Mouse (Mus musculus): ENCODE results near the gene Slc37a4.
"Not testable (repeated sequence)": the region's sequence is repeated elsewhere in the genome, so short reads cannot be mapped to it uniquely, and the experiment has no call there.

The Slc37a4 gene

DNA sequence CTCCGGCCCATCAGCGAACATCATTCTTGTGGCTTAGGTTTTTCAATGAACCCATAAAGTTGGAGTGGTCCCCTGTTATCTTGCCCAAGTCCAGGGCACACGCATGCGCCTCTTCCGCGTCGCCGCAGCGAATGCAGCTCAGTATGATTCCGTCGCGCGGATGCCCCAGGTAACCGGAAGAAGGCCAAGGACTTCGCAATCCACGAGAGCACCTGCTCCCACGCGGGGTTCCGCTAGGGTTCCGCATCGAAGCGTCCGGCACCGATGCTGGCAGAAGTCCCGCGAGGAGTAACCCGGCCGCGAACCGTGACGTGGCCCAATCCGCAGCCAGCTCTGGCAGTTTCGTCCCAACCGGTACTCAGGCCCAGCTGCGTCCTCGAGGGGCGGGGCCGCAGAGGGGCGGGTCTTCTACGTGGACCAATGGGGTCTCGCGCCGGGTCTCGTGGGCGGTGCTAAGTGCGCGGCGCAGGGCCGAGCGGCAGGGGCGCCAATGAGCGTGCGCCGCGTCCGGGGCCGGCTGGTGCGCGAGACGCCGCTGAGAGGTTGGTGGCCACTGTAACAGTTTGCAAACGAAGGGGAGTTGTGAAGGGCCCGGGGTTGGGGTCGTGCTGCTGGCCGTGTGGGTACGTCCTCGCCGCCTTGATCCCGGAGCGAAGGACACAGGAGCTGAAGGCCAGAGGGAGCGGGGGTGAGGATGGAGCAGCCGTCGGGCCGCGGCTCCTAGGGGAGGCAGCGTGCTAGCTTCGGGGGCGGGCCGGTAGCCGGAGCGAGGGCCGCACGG, 17.4 kb upstream of the Slc37a4 start, which contains the start of gene Hyou1:
TSS of gene Hyou1 (plus strand) at position 437 of the 781 bp plus-strand sequence.
- peak; percentile 99 for DNase-seq (ENCODE audit: low read depth, low spot score)
- H3K27me3 ChIP-seq (ENCODE audit: control insufficient read depth, insufficient read depth, low read length, poor library complexity, severe bottlenecking) = no peaks in the 10 kb centered on the region
- H3K36me3 ChIP-seq (ENCODE audit: control insufficient read depth, insufficient read depth, low read length, poor library complexity, severe bottlenecking) = peaks cover 8% of the 10 kb centered on the region

DNA sequence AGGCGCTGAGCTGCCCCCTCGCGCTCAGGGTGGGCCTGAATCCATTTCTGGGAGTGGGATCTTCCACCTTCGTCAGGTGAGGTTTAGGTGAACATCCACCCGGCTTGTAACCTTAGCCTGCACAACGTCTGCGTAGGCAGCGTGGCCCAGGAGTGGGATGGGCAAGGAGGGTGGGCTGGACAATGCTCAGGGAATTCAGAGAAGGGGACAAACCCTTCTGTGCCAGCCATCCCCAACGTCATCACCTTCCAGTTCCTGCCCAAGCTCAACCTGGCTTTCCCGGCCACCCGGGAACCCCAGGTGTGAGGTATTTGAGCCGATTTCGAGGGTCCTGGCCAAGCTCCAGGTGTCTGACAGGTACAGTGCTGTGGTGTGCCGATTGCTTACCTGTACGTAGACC, 16.8 kb upstream of the Slc37a4 start:
- no peaks in the 10 kb centered on the region for H3K27me3 ChIP-seq (ENCODE audit: control insufficient read depth, insufficient read depth, low read length, poor library complexity, severe bottlenecking)
- H3K36me3 ChIP-seq (ENCODE audit: control insufficient read depth, insufficient read depth, low read length, poor library complexity, severe bottlenecking) = peaks cover 9% of the 10 kb centered on the region
- DNase-seq (ENCODE audit: low read depth, low spot score) = no peak

DNA sequence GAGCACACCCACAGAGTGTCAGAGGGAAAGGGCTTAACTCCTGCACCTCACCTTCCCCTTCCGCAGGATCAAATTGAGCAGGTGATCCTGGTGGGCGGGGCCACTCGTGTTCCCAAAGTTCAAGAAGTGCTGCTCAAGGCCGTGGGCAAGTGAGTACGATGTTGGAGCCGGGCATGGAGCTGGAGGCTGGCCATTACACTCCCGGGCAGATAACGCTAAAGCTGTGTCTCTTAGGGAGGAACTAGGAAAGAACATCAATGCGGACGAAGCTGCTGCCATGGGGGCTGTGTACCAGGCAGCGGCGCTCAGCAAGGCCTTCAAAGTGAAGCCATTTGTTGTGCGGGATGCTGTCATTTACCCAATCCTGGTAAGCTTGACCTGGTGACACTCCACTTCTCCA, 12.1 kb upstream of the Slc37a4 start:
- DNase-seq (ENCODE audit: low read depth, low spot score) = no peak
- H3K27me3 ChIP-seq (ENCODE audit: control insufficient read depth, insufficient read depth, low read length, poor library complexity, severe bottlenecking) = no peaks in the 10 kb centered on the region
- H3K36me3 ChIP-seq (ENCODE audit: control insufficient read depth, insufficient read depth, low read length, poor library complexity, severe bottlenecking) = peaks cover 18% of the 10 kb centered on the region

DNA sequence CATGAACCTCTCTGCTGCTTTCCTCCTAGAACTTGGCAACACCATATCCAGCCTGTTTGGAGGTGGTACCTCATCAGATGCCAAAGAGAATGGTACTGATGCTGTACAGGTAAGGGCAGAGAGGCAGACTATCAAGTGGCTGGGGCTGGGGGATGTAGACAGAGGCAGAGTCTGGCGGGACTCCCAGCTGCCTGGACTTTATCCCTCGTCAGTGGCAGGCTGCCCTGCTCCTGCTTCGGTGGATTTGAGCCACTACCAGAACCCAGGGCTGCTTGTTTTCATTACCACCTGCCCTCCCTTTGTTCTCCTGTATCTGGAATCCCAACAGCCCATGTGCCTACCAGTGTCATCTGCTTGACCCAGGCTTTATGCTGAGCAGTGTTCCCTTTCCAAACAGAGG, 9.4 kb upstream of the Slc37a4 start:
- peaks cover 19% of the 10 kb centered on the region for H3K36me3 ChIP-seq (ENCODE audit: control insufficient read depth, insufficient read depth, low read length, poor library complexity, severe bottlenecking)
- no peaks in the 10 kb centered on the region for H3K27me3 ChIP-seq (ENCODE audit: control insufficient read depth, insufficient read depth, low read length, poor library complexity, severe bottlenecking)
- DNase-seq (ENCODE audit: low read depth, low spot score) = no peak

DNA sequence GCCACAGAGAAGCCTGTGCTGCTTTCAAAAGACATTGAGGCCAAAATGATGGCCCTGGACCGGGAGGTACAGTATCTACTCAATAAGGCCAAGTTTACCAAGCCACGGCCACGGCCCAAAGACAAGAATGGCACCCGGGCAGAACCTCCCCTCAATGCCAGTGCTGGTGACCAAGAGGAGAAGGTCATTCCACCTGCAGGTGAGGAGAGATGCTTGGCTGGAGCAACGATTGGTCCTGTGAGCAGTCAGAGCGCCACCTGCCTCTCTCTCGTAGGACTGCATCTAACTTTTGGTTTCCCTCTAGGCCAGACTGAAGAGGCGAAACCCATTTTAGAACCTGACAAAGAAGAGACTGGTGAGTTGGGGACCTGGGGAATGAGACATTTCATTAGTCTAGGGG, 7.4 kb upstream of the Slc37a4 start:
- peak; percentile 76 for DNase-seq (ENCODE audit: low read depth, low spot score)
- H3K36me3 ChIP-seq (ENCODE audit: control insufficient read depth, insufficient read depth, low read length, poor library complexity, severe bottlenecking) = peaks cover 16% of the 10 kb centered on the region

DNA sequence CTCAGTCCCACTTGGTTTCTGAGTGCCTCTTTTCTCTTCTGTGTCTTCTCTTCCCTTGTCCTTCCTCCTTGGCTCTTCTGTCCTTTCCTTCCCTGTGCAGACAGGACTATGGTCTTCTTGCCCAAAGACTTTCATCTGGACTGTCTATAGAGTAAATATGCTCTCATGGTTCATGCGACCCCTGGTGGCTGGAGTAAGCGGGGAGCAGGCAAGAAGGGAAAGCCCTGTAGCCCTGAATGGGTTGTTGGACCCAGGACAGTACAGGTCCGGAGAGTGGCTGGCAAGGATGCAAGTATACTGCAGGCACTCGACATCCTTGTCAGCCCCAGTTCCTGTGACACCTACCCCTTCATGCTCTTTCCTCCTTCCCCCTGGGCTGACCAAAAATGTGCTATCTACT, 5.2 kb upstream of the Slc37a4 start:
- no peaks in the 10 kb centered on the region for H3K27me3 ChIP-seq (ENCODE audit: control insufficient read depth, insufficient read depth, low read length, poor library complexity, severe bottlenecking)
- peaks cover 14% of the 10 kb centered on the region for H3K36me3 ChIP-seq (ENCODE audit: control insufficient read depth, insufficient read depth, low read length, poor library complexity, severe bottlenecking)
- peak; percentile 82 for DNase-seq (ENCODE audit: low read depth, low spot score)

More for the DNA sequence above, 7.4 kb upstream of the Slc37a4 start:
- no peaks in the 10 kb centered on the region for H3K27me3 ChIP-seq (ENCODE audit: control insufficient read depth, insufficient read depth, low read length, poor library complexity, severe bottlenecking)

DNA sequence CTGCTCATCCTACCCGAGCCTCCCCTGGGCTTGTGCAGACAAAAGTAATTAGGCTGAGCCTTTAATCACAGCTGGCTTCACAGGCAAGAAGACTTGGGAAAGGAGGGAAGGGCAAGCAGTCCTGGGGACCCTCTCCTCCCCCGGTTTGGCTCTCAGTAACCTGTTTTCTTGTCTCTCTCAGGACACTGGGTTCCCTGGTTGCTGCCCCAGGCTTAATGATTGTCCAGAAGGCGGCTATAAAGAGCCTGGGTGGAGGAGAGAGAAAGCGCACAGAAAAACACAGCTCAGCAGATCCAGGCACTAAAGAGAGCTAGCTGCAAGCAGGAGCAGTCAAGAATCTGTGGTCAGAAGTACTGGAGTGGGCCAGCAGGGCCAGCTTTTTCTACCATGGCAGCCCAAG, 1.4 kb downstream of the Slc37a4 start:
- Histone ChIP-seq H3K27me3 (ENCODE audit: control insufficient read depth, insufficient read depth, low read length, poor library complexity, severe bottlenecking) (no peaks in the 10 kb centered on the region), H3K36me3 (ENCODE audit: control insufficient read depth, insufficient read depth, low read length, poor library complexity, severe bottlenecking) (peaks cover 2% of the 10 kb centered on the region)
- no peak for DNase-seq (ENCODE audit: low read depth, low spot score)

DNA sequence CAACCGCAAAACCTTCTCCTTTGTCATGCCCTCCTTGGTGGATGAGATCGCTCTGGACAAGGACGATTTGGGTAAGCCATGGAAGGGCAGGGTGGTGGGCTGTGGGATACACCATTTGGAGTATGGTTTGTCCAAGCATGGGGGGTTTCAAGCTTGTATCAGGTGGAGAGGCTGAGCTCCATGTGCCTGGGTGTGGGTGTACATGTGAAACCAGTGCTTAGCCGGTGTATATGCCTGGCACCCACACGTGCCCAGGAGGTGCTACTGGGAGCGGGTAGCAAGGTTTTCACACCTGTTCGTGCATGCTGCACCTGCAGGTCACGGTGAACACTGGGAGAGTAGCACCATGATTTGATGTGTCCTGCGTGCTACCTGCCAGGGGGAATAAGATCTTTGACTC, 1.9 kb downstream of the Slc37a4 start:
- peaks cover 3% of the 10 kb centered on the region for H3K36me3 ChIP-seq (ENCODE audit: control insufficient read depth, insufficient read depth, low read length, poor library complexity, severe bottlenecking)

DNA sequence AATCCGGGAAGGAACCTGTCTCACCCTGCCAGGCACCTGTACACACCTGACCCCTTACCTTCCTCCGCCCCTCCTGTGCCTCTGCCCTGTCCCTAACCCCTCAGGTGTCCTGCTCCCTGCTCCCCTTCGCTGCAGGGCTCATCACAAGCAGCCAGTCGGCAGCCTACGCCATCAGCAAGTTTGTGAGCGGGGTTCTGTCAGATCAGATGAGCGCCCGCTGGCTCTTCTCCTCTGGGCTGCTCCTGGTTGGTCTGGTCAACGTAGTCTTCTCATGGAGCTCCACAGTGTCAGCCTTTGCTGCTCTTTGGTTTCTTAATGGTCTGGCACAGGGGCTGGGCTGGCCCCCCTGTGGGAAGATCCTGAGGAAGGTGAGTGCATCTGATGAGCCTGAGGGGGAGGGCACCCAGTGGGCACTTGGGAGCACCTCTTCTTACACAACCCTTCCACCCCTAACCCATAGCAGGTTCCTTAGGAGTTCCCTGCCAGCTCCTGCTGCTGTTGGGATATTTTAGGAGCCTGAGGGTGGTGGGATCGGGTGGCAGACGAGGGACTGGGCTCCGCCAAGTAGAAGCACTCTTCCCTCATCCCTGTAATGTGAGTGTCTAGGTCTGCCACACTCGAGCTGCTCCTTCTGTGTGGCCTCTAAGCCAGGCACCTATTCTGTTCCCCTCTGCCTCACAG, 2.6 kb downstream of the Slc37a4 start:
- no peak for DNase-seq (ENCODE audit: low read depth, low spot score)
- H3K36me3 ChIP-seq (ENCODE audit: control insufficient read depth, insufficient read depth, low read length, poor library complexity, severe bottlenecking) = peaks cover 9% of the 10 kb centered on the region

More for the DNA sequence above, 1.9 kb downstream of the Slc37a4 start:
- H3K27me3 ChIP-seq (ENCODE audit: control insufficient read depth, insufficient read depth, low read length, poor library complexity, severe bottlenecking) = no peaks in the 10 kb centered on the region
- no peak for DNase-seq (ENCODE audit: low read depth, low spot score)

DNA sequence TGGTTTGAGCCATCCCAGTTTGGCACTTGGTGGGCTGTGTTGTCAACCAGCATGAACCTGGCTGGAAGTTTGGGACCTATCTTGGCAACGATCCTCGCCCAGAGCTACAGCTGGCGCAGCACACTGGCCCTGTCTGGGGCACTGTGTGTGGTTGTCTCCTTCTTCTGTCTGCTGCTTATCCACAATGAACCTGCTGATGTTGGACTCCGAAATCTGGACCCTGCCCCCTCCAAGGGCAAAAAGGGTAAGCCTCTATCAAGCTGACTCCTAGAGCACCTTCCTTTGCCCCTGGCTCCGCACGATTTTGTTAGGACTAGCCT, 3.1 kb downstream of the Slc37a4 start:
- Histone ChIP-seq H3K27me3 (ENCODE audit: control insufficient read depth, insufficient read depth, low read length, poor library complexity, severe bottlenecking) (no peaks in the 10 kb centered on the region), H3K36me3 (ENCODE audit: control insufficient read depth, insufficient read depth, low read length, poor library complexity, severe bottlenecking) (peaks cover 13% of the 10 kb centered on the region)
- DNase-seq (ENCODE audit: low read depth, low spot score) = no peak

More for the DNA sequence above, 2.6 kb downstream of the Slc37a4 start:
- no peaks in the 10 kb centered on the region for H3K27me3 ChIP-seq (ENCODE audit: control insufficient read depth, insufficient read depth, low read length, poor library complexity, severe bottlenecking)

DNA sequence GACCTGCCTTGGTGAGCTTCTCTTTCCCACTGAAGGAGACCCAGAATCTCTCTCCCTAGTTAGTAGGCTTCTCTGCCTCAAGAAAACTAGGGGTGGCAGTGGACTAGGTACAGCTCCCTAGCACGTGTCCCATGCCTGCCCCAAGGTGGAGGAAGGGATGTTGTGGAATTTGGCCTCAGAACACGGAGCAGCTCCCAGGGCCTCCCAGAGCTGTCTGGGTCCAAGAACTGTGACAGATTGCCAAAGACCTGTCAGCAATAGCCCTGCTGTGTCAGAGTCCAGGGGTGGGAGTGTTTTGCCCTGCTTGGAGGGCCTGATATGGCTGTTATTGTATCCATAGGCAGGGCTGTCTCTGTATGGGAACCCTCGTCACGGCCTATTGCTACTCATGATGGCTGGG, 4.4 kb downstream of the Slc37a4 start:
- no peaks in the 10 kb centered on the region for H3K27me3 ChIP-seq (ENCODE audit: control insufficient read depth, insufficient read depth, low read length, poor library complexity, severe bottlenecking)
- no peak for DNase-seq (ENCODE audit: low read depth, low spot score)
- peaks cover 13% of the 10 kb centered on the region for H3K36me3 ChIP-seq (ENCODE audit: control insufficient read depth, insufficient read depth, low read length, poor library complexity, severe bottlenecking)

DNA sequence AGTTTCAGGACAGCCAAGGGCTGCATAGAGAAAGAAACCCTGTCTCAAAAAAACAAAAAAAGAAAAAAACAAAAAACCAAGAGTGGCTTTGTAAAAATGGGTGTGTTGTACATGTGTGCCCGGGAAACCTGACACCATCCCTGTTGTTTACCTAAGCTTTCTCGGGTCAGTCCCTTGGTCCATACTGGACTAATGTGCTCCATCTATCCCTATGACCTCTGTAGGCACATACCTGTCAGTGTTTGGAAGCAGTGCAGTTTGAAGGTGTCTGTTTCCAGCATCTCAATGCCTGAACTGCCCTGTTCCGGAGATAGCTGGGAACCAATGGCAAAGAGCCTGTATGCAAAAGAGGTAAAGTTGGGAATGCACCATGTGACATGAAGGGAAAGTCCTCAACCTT, 8.4 kb downstream of the Slc37a4 start:
- peaks cover 15% of the 10 kb centered on the region for H3K36me3 ChIP-seq (ENCODE audit: control insufficient read depth, insufficient read depth, low read length, poor library complexity, severe bottlenecking)
- no peak for DNase-seq (ENCODE audit: low read depth, low spot score)
- no peaks in the 10 kb centered on the region for H3K27me3 ChIP-seq (ENCODE audit: control insufficient read depth, insufficient read depth, low read length, poor library complexity, severe bottlenecking)

DNA sequence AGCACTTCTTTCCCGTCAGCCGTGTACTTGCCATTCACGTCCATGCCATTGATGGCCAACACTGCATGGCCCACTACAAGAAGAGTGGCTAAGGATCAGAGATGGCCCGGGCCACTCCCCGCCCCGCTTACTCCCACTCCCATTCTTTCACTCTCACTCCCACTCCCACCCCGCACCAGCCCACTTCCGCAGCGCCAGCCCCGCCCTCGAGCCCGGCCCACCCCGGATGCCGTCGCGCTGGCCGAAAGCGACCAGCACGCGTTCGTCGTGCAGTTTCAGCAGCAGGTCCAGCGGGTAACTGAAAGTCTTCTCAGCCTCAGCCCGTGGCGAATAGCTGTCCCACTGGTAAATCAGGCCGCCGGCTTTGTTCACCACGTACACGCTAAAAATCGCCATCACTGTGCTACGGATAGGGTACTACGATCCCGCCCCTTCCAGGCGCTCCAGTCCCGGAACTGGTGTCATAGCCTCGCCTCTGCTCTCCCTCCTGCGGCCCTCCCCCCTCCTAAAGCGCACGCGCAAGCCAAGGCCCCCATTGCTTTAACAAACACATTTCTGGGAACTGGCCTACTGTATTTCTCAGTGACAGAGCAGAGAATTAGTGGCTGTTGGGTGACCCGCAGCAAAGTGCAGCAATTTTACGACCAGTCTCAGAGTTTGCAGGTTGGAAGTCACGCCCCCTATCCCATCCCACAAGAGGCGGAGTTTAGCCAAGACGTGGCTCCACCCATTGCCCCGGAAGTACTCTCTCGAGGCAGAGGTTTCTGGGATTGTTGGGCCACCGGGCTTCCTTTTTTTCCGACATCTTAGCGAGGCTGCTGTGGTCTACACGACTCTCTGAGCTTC, 10.5 kb downstream of the Slc37a4 start, which contains the start of the genes Rps25 and Trappc4:
TSS of gene Rps25 (plus strand) at position 234 of the 846 bp plus-strand sequence.
TSS of gene Trappc4 (minus strand) at position 695 of the 846 bp plus-strand sequence.
- Histone ChIP-seq H3K27me3 (ENCODE audit: control insufficient read depth, insufficient read depth, low read length, poor library complexity, severe bottlenecking) (no peaks in the 10 kb centered on the region), H3K36me3 (ENCODE audit: control insufficient read depth, insufficient read depth, low read length, poor library complexity, severe bottlenecking) (peaks cover 24% of the 10 kb centered on the region)
- peak; percentile 96 for DNase-seq (ENCODE audit: low read depth, low spot score)

DNA sequence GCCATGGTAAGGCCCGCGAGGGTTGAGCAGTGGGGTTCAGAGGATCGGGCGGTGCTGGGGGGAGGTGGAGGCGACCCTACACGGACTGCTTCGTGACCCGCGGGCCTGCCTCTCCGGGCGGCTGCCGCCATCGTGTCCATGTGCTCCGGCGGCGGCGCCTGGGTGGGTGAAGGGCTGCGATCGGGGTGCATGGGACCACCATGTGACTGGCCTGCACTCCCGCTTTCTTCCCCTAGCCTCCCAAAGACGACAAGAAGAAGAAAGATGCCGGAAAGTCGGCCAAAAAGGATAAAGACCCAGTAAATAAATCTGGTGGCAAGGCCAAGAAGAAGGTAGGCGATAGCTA, 11.1 kb downstream of the Slc37a4 start:
- no peak for DNase-seq (ENCODE audit: low read depth, low spot score)
- Histone ChIP-seq H3K36me3 (ENCODE audit: control insufficient read depth, insufficient read depth, low read length, poor library complexity, severe bottlenecking) (peaks cover 24% of the 10 kb centered on the region), H3K27me3 (ENCODE audit: control insufficient read depth, insufficient read depth, low read length, poor library complexity, severe bottlenecking) (no peaks in the 10 kb centered on the region)

DNA sequence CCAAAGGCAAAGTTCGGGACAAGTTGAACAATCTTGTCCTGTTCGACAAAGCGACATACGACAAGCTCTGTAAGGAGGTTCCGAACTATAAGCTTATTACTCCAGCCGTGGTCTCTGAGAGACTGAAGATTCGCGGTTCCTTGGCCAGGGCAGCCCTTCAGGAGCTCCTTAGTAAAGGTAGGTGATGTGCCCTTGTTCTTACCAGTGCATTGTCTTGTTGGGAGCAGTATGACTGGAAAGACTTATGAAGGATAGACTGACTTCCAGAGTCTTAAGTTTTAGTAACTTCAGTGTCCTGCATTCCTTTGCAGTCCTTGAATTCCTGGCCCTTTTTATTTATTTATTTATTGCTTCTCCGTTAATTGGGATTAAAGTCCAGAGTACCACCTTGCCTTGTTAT, 12.0 kb downstream of the Slc37a4 start:
- peaks cover 29% of the 10 kb centered on the region for H3K36me3 ChIP-seq (ENCODE audit: control insufficient read depth, insufficient read depth, low read length, poor library complexity, severe bottlenecking)
- not testable (repeated sequence) for H3K27me3 ChIP-seq (ENCODE audit: control insufficient read depth, insufficient read depth, low read length, poor library complexity, severe bottlenecking); DNase-seq (ENCODE audit: low read depth, low spot score)

Data from splenic B cell, adult 2 months (primary cell).